Mouse (Mus musculus): ENCODE results near the gene Vmn1r58. TPM values are rescaled to one million over a fixed set of nuclear protein-coding genes. Genes with fewer than 3 reads are reported as not detected.
"Not testable (repeated sequence)": the region's sequence is repeated elsewhere in the genome, so short reads cannot be mapped to it uniquely, and the experiment has no call there.

Vmn1r58 gene
- polyA plus RNA-seq (2014; fragmentation: Nextera tagmentation; extraction: Ambion mirVana), result not detected in 2 replicates

DNA sequence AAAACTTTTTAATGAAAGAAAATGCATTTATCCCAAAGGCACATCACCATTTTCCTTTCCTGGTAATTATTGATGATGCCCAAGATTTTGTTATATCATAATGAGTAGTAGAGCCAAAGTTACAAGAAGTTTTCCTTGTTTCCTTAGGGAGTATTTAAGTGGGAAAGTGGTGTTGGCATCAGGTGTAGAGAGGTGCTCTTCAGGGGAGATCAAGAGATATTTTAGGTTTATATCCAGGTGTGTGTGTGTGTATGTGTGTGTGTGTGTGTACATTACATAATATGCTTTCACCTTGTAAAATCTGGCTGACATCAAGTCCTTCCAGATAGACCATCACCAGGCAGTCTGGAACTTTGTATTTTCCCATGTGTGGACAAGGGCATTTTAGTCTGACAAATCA lies at the start of gene Vmn1r58:
Gene Vmn1r58 (minus strand): TSS at position 101 of the 400 bp plus-strand sequence.
- H3K4me2 ChIP-seq (replicated peaks; ENCODE audit: low read depth, low read length); ATAC-seq (ENCODE audit: low FRiP score, low TSS enrichment); H3K4me3 ChIP-seq (ENCODE audit: low read length); H3K9ac ChIP-seq (ENCODE audit: low read depth, low read length); H3K9me3 ChIP-seq (ENCODE audit: control insufficient read depth, low read length); H3K27me3 ChIP-seq (ENCODE audit: control insufficient read depth, insufficient read depth, low read length); H3K36me3 ChIP-seq (ENCODE audit: control insufficient read depth, insufficient read depth, low read length); H3K4me1 ChIP-seq (ENCODE audit: control insufficient read depth, insufficient read depth, low read length); H3K27ac ChIP-seq (ENCODE audit: low read depth, low read length): not testable (repeated sequence)

DNA sequence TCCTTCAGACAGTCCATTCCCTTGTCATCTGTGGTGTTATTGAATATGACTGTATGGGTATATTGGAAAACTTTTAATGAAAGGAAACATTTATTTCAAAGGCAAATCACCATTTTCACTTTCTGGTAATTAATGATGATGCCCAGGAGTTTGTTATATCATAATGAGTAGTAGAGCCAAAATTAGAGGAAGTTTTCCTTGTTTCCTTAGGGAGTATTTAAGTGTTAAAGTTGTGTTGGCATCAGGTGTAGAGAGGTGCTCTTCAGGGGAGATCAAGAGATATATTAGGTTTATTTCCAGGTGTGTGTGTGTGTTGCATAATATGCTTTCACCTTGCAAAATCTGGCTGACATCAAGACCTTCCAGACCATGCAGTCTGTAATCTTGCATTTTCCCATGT lies 43.5 kb upstream of the Vmn1r58 start, which contains the start of gene Vmn1r59:
Gene Vmn1r59 (minus strand): TSS at position 101 of the 400 bp plus-strand sequence.
- H3K27me3 ChIP-seq (ENCODE audit: control insufficient read depth, insufficient read depth, low read length), result no peaks in the 10 kb centered on the region
- no peaks in the 10 kb centered on the region for H3K4me1 ChIP-seq (ENCODE audit: control insufficient read depth, insufficient read depth, low read length)
- H3K36me3 ChIP-seq (ENCODE audit: control insufficient read depth, insufficient read depth, low read length), result no peaks in the 10 kb centered on the region
- no peak within 1 kb of the TSS for H3K27ac ChIP-seq (ENCODE audit: low read depth, low read length)
- no peak within 1 kb of the TSS for H3K4me2 ChIP-seq (replicated peaks; ENCODE audit: low read depth, low read length)
- peaks cover 17% of the 10 kb centered on the region for H3K9me3 ChIP-seq (ENCODE audit: control insufficient read depth, low read length)
- H3K4me3 ChIP-seq (ENCODE audit: low read length), result no peak within 1 kb of the TSS
- no peak for ATAC-seq (ENCODE audit: low FRiP score, low TSS enrichment)
- no peak within 1 kb of the TSS for H3K9ac ChIP-seq (ENCODE audit: low read depth, low read length)

DNA sequence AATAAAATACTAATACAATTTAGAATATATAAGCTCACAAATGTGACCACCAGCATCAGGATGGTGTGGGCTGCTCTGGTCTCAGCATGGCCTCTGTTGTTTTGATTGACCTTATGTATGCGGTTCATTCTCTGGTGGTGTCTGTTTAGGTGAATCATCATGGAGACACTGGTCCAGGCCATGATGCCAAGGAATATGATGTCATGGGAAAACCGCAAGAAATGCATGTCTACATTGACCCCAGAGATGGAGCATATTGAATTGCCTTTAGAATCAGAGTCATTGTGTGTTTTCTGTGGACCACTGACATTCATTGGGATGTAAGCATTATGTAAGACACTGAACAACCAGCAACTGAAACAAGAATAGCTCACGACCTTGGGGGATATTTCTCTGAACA lies 40.8 kb upstream of the Vmn1r58 start:
- WGBS, result 66% methylated on average over 3 of the region's 3 CpGs
- H3K27me3 ChIP-seq (ENCODE audit: control insufficient read depth, insufficient read depth, low read length); H3K27ac ChIP-seq (ENCODE audit: low read depth, low read length); H3K36me3 ChIP-seq (ENCODE audit: control insufficient read depth, insufficient read depth, low read length); H3K4me2 ChIP-seq (replicated peaks; ENCODE audit: low read depth, low read length); H3K4me1 ChIP-seq (ENCODE audit: control insufficient read depth, insufficient read depth, low read length); H3K9ac ChIP-seq (ENCODE audit: low read depth, low read length); ATAC-seq (ENCODE audit: low FRiP score, low TSS enrichment); H3K4me3 ChIP-seq (ENCODE audit: low read length): not testable (repeated sequence)
- peaks cover 16% of the 10 kb centered on the region for H3K9me3 ChIP-seq (ENCODE audit: control insufficient read depth, low read length)

GRCm38 (mm10) chr7:5448627-5449026 lies 35.4 kb upstream of the Vmn1r58 start:
- no peak overlapping the region for H3K27ac ChIP-seq (ENCODE audit: low read depth, low read length)
- no peak for ATAC-seq (ENCODE audit: low FRiP score, low TSS enrichment)
- H3K9me3 ChIP-seq (ENCODE audit: control insufficient read depth, low read length), result peaks cover 3% of the 10 kb centered on the region; the same call in 1 of the 2 replicates
- no peaks in the 10 kb centered on the region for H3K4me1 ChIP-seq (ENCODE audit: control insufficient read depth, insufficient read depth, low read length)
- no peaks in the 10 kb centered on the region for H3K36me3 ChIP-seq (ENCODE audit: control insufficient read depth, insufficient read depth, low read length)
- no peak overlapping the region for H3K4me3 ChIP-seq (ENCODE audit: low read length)
- no peak overlapping the region for H3K9ac ChIP-seq (ENCODE audit: low read depth, low read length)
- no peak overlapping the region for H3K4me2 ChIP-seq (replicated peaks; ENCODE audit: low read depth, low read length)
- no peaks in the 10 kb centered on the region for H3K27me3 ChIP-seq (ENCODE audit: control insufficient read depth, insufficient read depth, low read length)

GRCm38 (mm10) chr7:5406201-5406600 lies 7.0 kb downstream of the Vmn1r58 start:
- Histone ChIP-seq H3K4me3 (ENCODE audit: low read length) (no peak overlapping the region), H3K36me3 (ENCODE audit: control insufficient read depth, insufficient read depth, low read length) (no peaks in the 10 kb centered on the region), H3K9ac (ENCODE audit: low read depth, low read length) (no peak overlapping the region), H3K4me2 (replicated peaks; ENCODE audit: low read depth, low read length) (no peak overlapping the region), H3K27ac (ENCODE audit: low read depth, low read length) (no peak overlapping the region), H3K4me1 (ENCODE audit: control insufficient read depth, insufficient read depth, low read length) (no peaks in the 10 kb centered on the region), H3K9me3 (ENCODE audit: control insufficient read depth, low read length) (peaks cover 3% of the 10 kb centered on the region; the same call in 1 of the 2 replicates), H3K27me3 (ENCODE audit: control insufficient read depth, insufficient read depth, low read length) (no peaks in the 10 kb centered on the region)
- no peak for ATAC-seq (ENCODE audit: low FRiP score, low TSS enrichment)
- 51% methylated on average over 2 of the region's 2 CpGs for WGBS

- Histone ChIP-seq H3K9me3 (ENCODE audit: control insufficient read depth, low read length) (peaks cover 17% of the 10 kb centered on the region), H3K4me1 (ENCODE audit: control insufficient read depth, insufficient read depth, low read length) (no peaks in the 10 kb centered on the region), H3K4me3 (ENCODE audit: low read length) (no peak overlapping the region), H3K9ac (ENCODE audit: low read depth, low read length) (no peak overlapping the region), H3K4me2 (replicated peaks; ENCODE audit: low read depth, low read length) (no peak overlapping the region), H3K36me3 (ENCODE audit: control insufficient read depth, insufficient read depth, low read length) (no peaks in the 10 kb centered on the region), H3K27me3 (ENCODE audit: control insufficient read depth, insufficient read depth, low read length) (no peaks in the 10 kb centered on the region), H3K27ac (ENCODE audit: low read depth, low read length) (no peak overlapping the region)
- WGBS, result 83% methylated on average over 2 of the region's 2 CpGs
- no peak for ATAC-seq (ENCODE audit: low FRiP score, low TSS enrichment)
Measured at GRCm38 (mm10) chr7:5366724-5367123, 46.5 kb downstream of the Vmn1r58 start.

GRCm38 (mm10) chr7:5363599-5363998 lies 49.6 kb downstream of the Vmn1r58 start:
- no peaks in the 10 kb centered on the region for H3K27me3 ChIP-seq (ENCODE audit: control insufficient read depth, insufficient read depth, low read length)
- H3K4me1 ChIP-seq (ENCODE audit: control insufficient read depth, insufficient read depth, low read length), result no peaks in the 10 kb centered on the region
- no peaks in the 10 kb centered on the region for H3K36me3 ChIP-seq (ENCODE audit: control insufficient read depth, insufficient read depth, low read length)
- no peak for ATAC-seq (ENCODE audit: low FRiP score, low TSS enrichment)
- H3K4me2 ChIP-seq (replicated peaks; ENCODE audit: low read depth, low read length), result no peak overlapping the region
- H3K9ac ChIP-seq (ENCODE audit: low read depth, low read length), result no peak overlapping the region
- no peak overlapping the region for H3K27ac ChIP-seq (ENCODE audit: low read depth, low read length)
- no peak overlapping the region for H3K4me3 ChIP-seq (ENCODE audit: low read length)
- WGBS, result 92% methylated on average over 5 of the region's 5 CpGs
- H3K9me3 ChIP-seq (ENCODE audit: control insufficient read depth, low read length), result peaks cover 25% of the 10 kb centered on the region

Other genes starting within 250 kb of the Vmn1r58 start
- not detected in 2 replicates for gene Vmn1r56, start 216.6 kb downstream of the Vmn1r58 start, polyA plus RNA-seq (2014; fragmentation: Nextera tagmentation; extraction: Ambion mirVana)
- not detected in 2 replicates for gene Vmn1r57, start 194.9 kb downstream of the Vmn1r58 start, polyA plus RNA-seq (2014; fragmentation: Nextera tagmentation; extraction: Ambion mirVana)
- not detected in 2 replicates for gene Gm5065, start 62.9 kb downstream of the Vmn1r58 start, polyA plus RNA-seq (2014; fragmentation: Nextera tagmentation; extraction: Ambion mirVana)
- gene Nlrp2, start 62.4 kb downstream of the Vmn1r58 start, polyA plus RNA-seq (2014; fragmentation: Nextera tagmentation; extraction: Ambion mirVana), result not detected in 2 replicates
- not detected in 2 replicates for gene Vmn1r59, start 43.4 kb upstream of the Vmn1r58 start, polyA plus RNA-seq (2014; fragmentation: Nextera tagmentation; extraction: Ambion mirVana)
- gene Vmn2r28, start 80.6 kb upstream of the Vmn1r58 start, polyA plus RNA-seq (2014; fragmentation: Nextera tagmentation; extraction: Ambion mirVana), result not detected in 2 replicates
- not detected in 2 replicates for gene Vmn1r60, start 133.9 kb upstream of the Vmn1r58 start, polyA plus RNA-seq (2014; fragmentation: Nextera tagmentation; extraction: Ambion mirVana)
- gene Vmn1r61, start 199.9 kb upstream of the Vmn1r58 start, polyA plus RNA-seq (2014; fragmentation: Nextera tagmentation; extraction: Ambion mirVana), result not detected in 2 replicates